Mouse (Mus musculus) A20 (cell line): ENCODE measurements at regions not wholly inside any gene's neighbourhood (a gene's known extent, or its start where the extent isn't known, plus 50 kb on each side); places are given as distances from the start of the nearest gene placed in this dataset.
A peak's percentile ranks its signal among the peaks of the same experiment; 100 is the strongest.

ENCODE experiments used
- DNase-seq: peaks from one replicate; pipeline ENCODE4 v3.0.0-alpha.2; 2011; ENCODE audit warnings: low read depth, low spot score

- no peak for DNase-seq
Observed at GRCm38 (mm10) chr1:111699030-111699732, 165.5 kb downstream of the Dsel start.

- DNase-seq, result no peak
Observed at GRCm38 (mm10) chr1:111660950-111661349, 203.8 kb downstream of the Dsel start.

GRCm38 (mm10) chr1:111660099-111660670 is 204.5 kb downstream of the Dsel start:
- peak; percentile 30 for DNase-seq

GRCm38 (mm10) chr1:111633860-111634460 is 230.8 kb downstream of the Dsel start:
- DNase-seq, result peak; percentile 44
